Mouse (Mus musculus): ENCODE data around the gene AB124611. TPM values are rescaled to one million over a fixed set of nuclear protein-coding genes. Genes with fewer than 3 reads are reported as not detected.

Gene AB124611
- polyA plus RNA-seq, 1 experiment, result 69.1 TPM

- TF ChIP-seq CTCF (IDR thresholded peaks at IDR 0.05; ENCODE audit: extremely low read depth, insufficient read depth, insufficient read length, insufficient replicate concordance) (no peak), POLR2A (IDR thresholded peaks at IDR 0.05; ENCODE audit: low read depth, low read length) (no peak)
- Histone ChIP-seq H3K36me3 (ENCODE audit: control insufficient read depth, insufficient read depth, low read length) (no peaks in the 10 kb centered on the region), H3K27me3 (ENCODE audit: control insufficient read depth, insufficient read depth, low read length) (no peaks in the 10 kb centered on the region), H3K27ac (ENCODE audit: insufficient read depth, low read length) (no peak overlapping the region), H3K4me3 (ENCODE audit: extremely low read depth, insufficient read depth, insufficient read length) (no peak overlapping the region), H3K4me1 (ENCODE audit: control insufficient read depth, insufficient read depth, insufficient read length) (no peaks in the 10 kb centered on the region)
- 97% methylated on average over 2 of the region's 2 CpGs for WGBS
- DNase-seq (ENCODE audit: low read depth in 1 of 2, low spot score in 2 of 2), result no peak
Measured at GRCm38 (mm10) chr9:21557556-21557955, 31.6 kb downstream of the AB124611 start.

- Histone ChIP-seq H3K36me3 (ENCODE audit: control insufficient read depth, insufficient read depth, low read length) (no peaks in the 10 kb centered on the region), H3K4me1 (ENCODE audit: control insufficient read depth, insufficient read depth, insufficient read length) (no peaks in the 10 kb centered on the region), H3K4me3 (ENCODE audit: extremely low read depth, insufficient read depth, insufficient read length) (no peak overlapping the region), H3K27ac (ENCODE audit: insufficient read depth, low read length) (peak overlapping the region; percentile 16; the same call in 1 of the 2 replicates), H3K27me3 (ENCODE audit: control insufficient read depth, insufficient read depth, low read length) (no peaks in the 10 kb centered on the region)
- TF ChIP-seq POLR2A (IDR thresholded peaks at IDR 0.05; ENCODE audit: low read depth, low read length) (no peak), CTCF (IDR thresholded peaks at IDR 0.05; ENCODE audit: extremely low read depth, insufficient read depth, insufficient read length, insufficient replicate concordance) (no peak)
- 83% methylated on average over 4 of the region's 4 CpGs for WGBS
- no peak for DNase-seq (ENCODE audit: low read depth in 1 of 2, low spot score in 2 of 2)
Measured at GRCm38 (mm10) chr9:21558366-21558765, 32.4 kb downstream of the AB124611 start.

GRCm38 (mm10) chr9:21559151-21559550, 33.2 kb downstream of the AB124611 start:
- no peak for DNase-seq (ENCODE audit: low read depth in 1 of 2, low spot score in 2 of 2)
- H3K36me3 ChIP-seq (ENCODE audit: control insufficient read depth, insufficient read depth, low read length), result no peaks in the 10 kb centered on the region
- no peaks in the 10 kb centered on the region for H3K27me3 ChIP-seq (ENCODE audit: control insufficient read depth, insufficient read depth, low read length)
- no peak for TF ChIP-seq CTCF (IDR thresholded peaks at IDR 0.05; ENCODE audit: extremely low read depth, insufficient read depth, insufficient read length, insufficient replicate concordance)
- TF ChIP-seq POLR2A (IDR thresholded peaks at IDR 0.05; ENCODE audit: low read depth, low read length), result no peak
- no peaks in the 10 kb centered on the region for H3K4me1 ChIP-seq (ENCODE audit: control insufficient read depth, insufficient read depth, insufficient read length)
- H3K27ac ChIP-seq (ENCODE audit: insufficient read depth, low read length), result no peak overlapping the region
- WGBS, result 93% methylated on average over 3 of the region's 3 CpGs
- no peak overlapping the region for H3K4me3 ChIP-seq (ENCODE audit: extremely low read depth, insufficient read depth, insufficient read length)

GRCm38 (mm10) chr9:21564420-21564819, 38.4 kb downstream of the AB124611 start:
- H3K4me3 ChIP-seq (ENCODE audit: extremely low read depth, insufficient read depth, insufficient read length), result no peak overlapping the region
- TF ChIP-seq POLR2A (IDR thresholded peaks at IDR 0.05; ENCODE audit: low read depth, low read length), result no peak
- no peak for TF ChIP-seq CTCF (IDR thresholded peaks at IDR 0.05; ENCODE audit: extremely low read depth, insufficient read depth, insufficient read length, insufficient replicate concordance)
- no peaks in the 10 kb centered on the region for H3K36me3 ChIP-seq (ENCODE audit: control insufficient read depth, insufficient read depth, low read length)
- H3K27ac ChIP-seq (ENCODE audit: insufficient read depth, low read length), result no peak overlapping the region
- no peak for DNase-seq (ENCODE audit: low read depth in 1 of 2, low spot score in 2 of 2)
- no peaks in the 10 kb centered on the region for H3K27me3 ChIP-seq (ENCODE audit: control insufficient read depth, insufficient read depth, low read length)
- WGBS, result 97% methylated on average over 1 of the region's 1 CpGs
- peaks cover 5% of the 10 kb centered on the region for H3K4me1 ChIP-seq (ENCODE audit: control insufficient read depth, insufficient read depth, insufficient read length)

- peaks cover 5% of the 10 kb centered on the region; the same call in 1 of the 2 replicates for H3K36me3 ChIP-seq (ENCODE audit: control insufficient read depth, insufficient read depth, low read length)
- H3K27ac ChIP-seq (ENCODE audit: insufficient read depth, low read length), result no peak overlapping the region
- WGBS, result 81% methylated on average over 4 of the region's 4 CpGs
- H3K4me3 ChIP-seq (ENCODE audit: extremely low read depth, insufficient read depth, insufficient read length), result no peak overlapping the region
- H3K4me1 ChIP-seq (ENCODE audit: control insufficient read depth, insufficient read depth, insufficient read length), result peaks cover 5% of the 10 kb centered on the region
- no peak for DNase-seq (ENCODE audit: low read depth in 1 of 2, low spot score in 2 of 2)
- no peak for TF ChIP-seq CTCF (IDR thresholded peaks at IDR 0.05; ENCODE audit: extremely low read depth, insufficient read depth, insufficient read length, insufficient replicate concordance)
- no peak for TF ChIP-seq POLR2A (IDR thresholded peaks at IDR 0.05; ENCODE audit: low read depth, low read length)
- no peaks in the 10 kb centered on the region for H3K27me3 ChIP-seq (ENCODE audit: control insufficient read depth, insufficient read depth, low read length)
Measured at GRCm38 (mm10) chr9:21565004-21565586, 39.1 kb downstream of the AB124611 start.

GRCm38 (mm10) chr9:21566538-21566937, 40.6 kb downstream of the AB124611 start:
- Histone ChIP-seq H3K27ac (ENCODE audit: insufficient read depth, low read length) (no peak overlapping the region), H3K36me3 (ENCODE audit: control insufficient read depth, insufficient read depth, low read length) (peaks cover 8% of the 10 kb centered on the region), H3K27me3 (ENCODE audit: control insufficient read depth, insufficient read depth, low read length) (no peaks in the 10 kb centered on the region), H3K4me3 (ENCODE audit: extremely low read depth, insufficient read depth, insufficient read length) (no peak overlapping the region), H3K4me1 (ENCODE audit: control insufficient read depth, insufficient read depth, insufficient read length) (peaks cover 5% of the 10 kb centered on the region)
- no peak for DNase-seq (ENCODE audit: low read depth in 1 of 2, low spot score in 2 of 2)
- TF ChIP-seq POLR2A (IDR thresholded peaks at IDR 0.05; ENCODE audit: low read depth, low read length), result no peak
- TF ChIP-seq CTCF (IDR thresholded peaks at IDR 0.05; ENCODE audit: extremely low read depth, insufficient read depth, insufficient read length, insufficient replicate concordance), result no peak
- WGBS, result 88% methylated on average over 1 of the region's 1 CpGs

GRCm38 (mm10) chr9:21567051-21567450, 41.1 kb downstream of the AB124611 start:
- H3K27me3 ChIP-seq (ENCODE audit: control insufficient read depth, insufficient read depth, low read length), result no peaks in the 10 kb centered on the region
- 64% methylated on average over 2 of the region's 2 CpGs for WGBS
- TF ChIP-seq POLR2A (IDR thresholded peaks at IDR 0.05; ENCODE audit: low read depth, low read length) (no peak), CTCF (IDR thresholded peaks at IDR 0.05; ENCODE audit: extremely low read depth, insufficient read depth, insufficient read length, insufficient replicate concordance) (no peak)
- H3K36me3 ChIP-seq (ENCODE audit: control insufficient read depth, insufficient read depth, low read length), result peaks cover 10% of the 10 kb centered on the region
- no peak overlapping the region for H3K27ac ChIP-seq (ENCODE audit: insufficient read depth, low read length)
- H3K4me3 ChIP-seq (ENCODE audit: extremely low read depth, insufficient read depth, insufficient read length), result no peak overlapping the region
- DNase-seq (ENCODE audit: low read depth in 1 of 2, low spot score in 2 of 2), result no peak
- peaks cover 5% of the 10 kb centered on the region for H3K4me1 ChIP-seq (ENCODE audit: control insufficient read depth, insufficient read depth, insufficient read length)
